Mouse (Mus musculus): Measurements from ENCODE around the gene Atp7b. TPM values are rescaled to one million over a fixed set of nuclear protein-coding genes. Genes with fewer than 3 reads are reported as not detected.

Atp7b gene
- polyA plus RNA-seq, 1 experiment from 2014 or later, result 2.3 TPM

Other genes with a start within 250 kb of the Atp7b start
- gene Defb50, start 236.8 kb downstream of the Atp7b start, polyA plus RNA-seq (2014; fragmentation: Nextera tagmentation; extraction: Ambion mirVana), result not detected in 2 replicates
- not detected in 2 replicates for gene Defb2, start 220.4 kb downstream of the Atp7b start, polyA plus RNA-seq (2014; fragmentation: Nextera tagmentation; extraction: Ambion mirVana)
- gene Defb10, start 201.4 kb downstream of the Atp7b start, polyA plus RNA-seq (2014; fragmentation: Nextera tagmentation; extraction: Ambion mirVana), result not detected in 2 replicates
- gene Defb9, start 174.9 kb downstream of the Atp7b start, polyA plus RNA-seq (2014; fragmentation: Nextera tagmentation; extraction: Ambion mirVana), result not detected in 2 replicates
- gene Defb11, start 153.9 kb downstream of the Atp7b start, polyA plus RNA-seq (2014; fragmentation: Nextera tagmentation; extraction: Ambion mirVana), result not detected in 2 replicates
- not detected in 2 replicates for gene Defb15, start 127.6 kb downstream of the Atp7b start, polyA plus RNA-seq (2014; fragmentation: Nextera tagmentation; extraction: Ambion mirVana)
- not detected in 2 replicates for gene Defb35, start 122.0 kb downstream of the Atp7b start, polyA plus RNA-seq (2014; fragmentation: Nextera tagmentation; extraction: Ambion mirVana)
- gene Defb13, start 113.5 kb downstream of the Atp7b start, polyA plus RNA-seq (2014; fragmentation: Nextera tagmentation; extraction: Ambion mirVana), result not detected in 2 replicates
- gene Fam90a1a, start 101.6 kb downstream of the Atp7b start, polyA plus RNA-seq (2014; fragmentation: Nextera tagmentation; extraction: Ambion mirVana), result not detected in 2 replicates
- not detected in 2 replicates for gene Ccdc70, start 90.5 kb downstream of the Atp7b start, polyA plus RNA-seq (2014; fragmentation: Nextera tagmentation; extraction: Ambion mirVana)
- 30.9 and 35.8 TPM in 2 replicates for gene Alg11, start 416 bp upstream of the Atp7b start, polyA plus RNA-seq (2014; fragmentation: Nextera tagmentation; extraction: Ambion mirVana)
- 0.21 and 0.24 TPM in 2 replicates for gene Nek5, start 64.7 kb upstream of the Atp7b start, polyA plus RNA-seq (2014; fragmentation: Nextera tagmentation; extraction: Ambion mirVana)
- 7.7 and 8.0 TPM in 2 replicates for gene Nek3, start 106.1 kb upstream of the Atp7b start, polyA plus RNA-seq (2014; fragmentation: Nextera tagmentation; extraction: Ambion mirVana)
- gene Ckap2, start 125.5 kb upstream of the Atp7b start, polyA plus RNA-seq (2014; fragmentation: Nextera tagmentation; extraction: Ambion mirVana), result 76.9 and 82.7 TPM in 2 replicates
- gene Vps36, start 132.5 kb upstream of the Atp7b start, polyA plus RNA-seq (2014; fragmentation: Nextera tagmentation; extraction: Ambion mirVana), result 45.5 and 45.9 TPM in 2 replicates
- gene Thsd1, start 167.0 kb upstream of the Atp7b start, polyA plus RNA-seq (2014; fragmentation: Nextera tagmentation; extraction: Ambion mirVana), result 8.3 and 10.1 TPM in 2 replicates
- gene Tpte, start 223.1 kb upstream of the Atp7b start, polyA plus RNA-seq (2014; fragmentation: Nextera tagmentation; extraction: Ambion mirVana), result not detected in 2 replicates

Data from forebrain, embryonic 11.5 days (tissue).